Comparison of ENCODE assay signal across 28 mouse cellular contexts in the genomic region with DNA sequence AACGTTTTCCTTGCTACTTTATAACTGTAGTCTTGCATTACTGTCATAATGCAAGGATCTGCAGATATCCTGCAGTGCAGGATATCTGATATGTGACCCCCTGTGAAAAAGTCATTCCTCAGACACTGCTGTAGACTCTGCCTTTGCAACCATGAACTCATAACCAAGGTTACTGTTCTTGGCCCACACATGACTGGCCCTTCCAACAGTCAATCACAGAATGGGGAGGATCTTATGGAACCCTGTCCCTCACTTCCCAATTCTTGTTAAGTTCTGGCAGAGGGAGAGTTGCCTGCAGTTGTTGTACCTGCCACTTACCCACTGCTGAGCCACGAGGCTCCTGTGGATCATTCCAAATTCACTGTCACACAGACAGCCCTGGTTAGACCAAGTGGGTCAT. TPM values are rescaled to one million over a fixed set of nuclear protein-coding genes. Genes with fewer than 3 reads are reported as not detected.
DNase-seq lines count a peak whose midpoint lies in the region; ATAC-seq and TF ChIP-seq lines count a peak whose summit lies in the region.
"Had no signal": no experiment of that assay in that cellular context is flagged by ENCODE, and none has a peak within 500 bp of the region (broad histone marks: within the 10 kb centered on the region; RNA-seq: fewer than 3 reads in every experiment).

No protein-coding gene starts in this region.

- no peaks in the 10 kb centered on the region for H3K36me3 ChIP-seq in CH12.LX (replicated peaks in 1 of 2; ENCODE audit: control insufficient read depth in 1 of 2, insufficient read depth in 1 of 2, low read length in 1 of 2)
- H3K36me3 ChIP-seq: hindbrain, embryonic 10.5 days; midbrain, embryonic 15.5 days; neural tube, embryonic 15.5 days had no signal

- H3K4me1 ChIP-seq in CH12.LX (ENCODE audit: control insufficient read depth in 1 of 2, insufficient read depth in 2 of 2) = peaks cover 6 to 27% of the 10 kb centered on the region in 2 experiments; a peak in 3 of 4 replicates

- peak; percentile 21 to 47 for DNase-seq in adrenal gland, postnatal 36 days
- DNase-seq in adrenal gland, postnatal 4 days (ENCODE audit: low spot score in 2 of 2) = no peak
- DNase-seq in heart, adult 9 months (ENCODE audit: low spot score in 2 of 2) = peak; percentile 24 to 27
- no peak for DNase-seq in heart, postnatal 10 days
- no peak for DNase-seq in CH12.LX (ENCODE audit: extremely low read depth)
- no peak for DNase-seq in cerebellum, adult 11-12 months
- DNase-seq: B cell, adult 2 months; cerebellum, adult 2 months; cerebellum, postnatal 14 days; kidney, adult 2 months; kidney, postnatal 36 days; lung, postnatal 36 days; retina, postnatal 1 day; right cerebral cortex, postnatal 14 days had no signal

- in situ Hi-C loops in CH12.LX (cut with MboI; ENCODE audit: low pct_ligation_motif_present, low pct_unique_long_range_greater_than_20kb, low sequenced_read_pairs) = no loop called here

- no peaks in the 10 kb centered on the region for H3K27me3 ChIP-seq in CH12.LX (replicated peaks)
- H3K27me3 ChIP-seq: limb, embryonic 12.5 days; neural tube, embryonic 15.5 days; stomach, embryonic 15.5 days had no signal

- peak; percentile 38 for ATAC-seq in granulocyte monocyte progenitor cell, adult 5-6 weeks (replicated peaks; ENCODE audit: poor library complexity, severe bottlenecking)
- ATAC-seq: activated CD4-positive, CD25-positive, alpha-beta regulatory T cell, adult 4 months; forebrain, embryonic 16.5 days; hindbrain, embryonic 16.5 days; midbrain, embryonic 15.5 days had no signal

- dilution Hi-C loops in CH12.LX (cut with MboI; ENCODE audit: extremely low pct_ligation_motif_present, extremely low pct_unique_long_range_greater_than_20kb, low sequenced_read_pairs) = no loop called here

- no peaks in the 10 kb centered on the region for H3K9me3 ChIP-seq in CH12.LX (replicated peaks; ENCODE audit: low read length)
- H3K9me3 ChIP-seq: hindbrain, embryonic 10.5 days; limb, embryonic 12.5 days; midbrain, embryonic 15.5 days; neural tube, embryonic 15.5 days; stomach, embryonic 15.5 days had no signal

- H3K4me3 ChIP-seq in CH12.LX (replicated peaks in 1 of 3; ENCODE audit: low read depth in 2 of 3, low read length in 2 of 3, poor library complexity in 1 of 3) = no peak overlapping the region
- H3K4me3 ChIP-seq: erythroblast, embryonic 14.5 days; hindbrain, embryonic 10.5 days; layer of hippocampus, adult 2 months; left cerebral cortex, adult 2 months; limb, embryonic 12.5 days; midbrain, embryonic 15.5 days; neural tube, embryonic 15.5 days; stomach, embryonic 15.5 days had no signal

- no peaks in the 10 kb centered on the region for H3K79me2 ChIP-seq in CH12.LX (replicated peaks; ENCODE audit: control insufficient read depth, extremely low read depth, insufficient read depth, poor library complexity, severe bottlenecking)

- no peak for TF ChIP-seq CTCF in CH12.LX (conservative IDR thresholded peaks at IDR 0.05 in 1 of 2, IDR thresholded peaks at IDR 0.05 in 1 of 2; ENCODE audit: low read depth in 2 of 2, low read length in 2 of 2)

- TF ChIP-seq EP300 in CH12.LX (IDR thresholded peaks at IDR 0.05; ENCODE audit: low read length) = no peak

- intact Hi-C loops in heart, postnatal 10 days (cut with DNase I) = no loop called here

- no peak for TF ChIP-seq POLR2A in CH12.LX (IDR thresholded peaks at IDR 0.05; ENCODE audit: low read depth, low read length)

- no peak overlapping the region for H3K9ac ChIP-seq in CH12.LX (ENCODE audit: insufficient read depth, low read depth)
- H3K9ac ChIP-seq: limb, embryonic 12.5 days; midbrain, embryonic 15.5 days; neural tube, embryonic 15.5 days; stomach, embryonic 15.5 days had no signal

- no peak for TF ChIP-seq RAD21 in CH12.LX (IDR thresholded peaks at IDR 0.05; ENCODE audit: low read depth, low read length)

- H3K4me2 ChIP-seq in CH12.LX (ENCODE audit: insufficient read depth, low read depth, poor library complexity, severe bottlenecking) = 0 out of 2 replicates have a peak overlapping the region, but pooled peaks have one; percentile 7
- H3K4me2 ChIP-seq: limb, embryonic 12.5 days; liver, embryonic 11.5 days; midbrain, embryonic 15.5 days; neural tube, embryonic 15.5 days; stomach, embryonic 15.5 days had no signal

- H3K27ac ChIP-seq in CH12.LX (ENCODE audit: insufficient read depth, low read depth) = no peak overlapping the region
- H3K27ac ChIP-seq: hindbrain, embryonic 10.5 days; layer of hippocampus, adult 2 months; left cerebral cortex, adult 2 months; limb, embryonic 12.5 days; midbrain, embryonic 15.5 days; neural tube, embryonic 15.5 days; stomach, embryonic 15.5 days had no signal

TF ChIP-seq in CH12.LX, 34 proteins besides CTCF, POLR2A, EP300 and RAD21:
- TF ChIP-seq PAX5 (IDR thresholded peaks at IDR 0.05; ENCODE audit: low read length) (no peak), BHLHE40 (IDR thresholded peaks at IDR 0.05; ENCODE audit: low read depth, low read length) (no peak), CHD2 (IDR thresholded peaks at IDR 0.05; ENCODE audit: low read length) (no peak), ZMIZ1 (IDR thresholded peaks at IDR 0.05; ENCODE audit: low read depth, low read length) (no peak), NRF1 (IDR thresholded peaks at IDR 0.05; ENCODE audit: low read depth, low read length) (no peak), POLR2AphosphoS2 (IDR thresholded peaks at IDR 0.05; ENCODE audit: low read depth, low read length) (no peak), MAZ (IDR thresholded peaks at IDR 0.05; ENCODE audit: low read depth, low read length) (no peak), ETS1 (conservative IDR thresholded peaks at IDR 0.05; ENCODE audit: low read depth, low read length) (no peak), SMC3 (IDR thresholded peaks at IDR 0.05; ENCODE audit: low read depth, low read length) (no peak), E2F4 (IDR thresholded peaks at IDR 0.05; ENCODE audit: insufficient replicate concordance, low read depth, low read length) (no peak), MEF2A (IDR thresholded peaks at IDR 0.05; ENCODE audit: borderline replicate concordance, low read depth, low read length) (no peak), RCOR1 (conservative IDR thresholded peaks at IDR 0.05; ENCODE audit: low read depth, low read length) (no peak), NELFE (IDR thresholded peaks at IDR 0.05; ENCODE audit: low read depth, low read length) (no peak), ELF1 (IDR thresholded peaks at IDR 0.05; ENCODE audit: low read depth, low read length) (no peak), MAFK (IDR thresholded peaks at IDR 0.05; ENCODE audit: insufficient replicate concordance, low read length) (no peak), SIN3A (IDR thresholded peaks at IDR 0.05; ENCODE audit: low read length) (no peak), TBP (conservative IDR thresholded peaks at IDR 0.05; ENCODE audit: low read depth, low read length) (no peak), JUND (conservative IDR thresholded peaks at IDR 0.05; ENCODE audit: low read depth, low read length) (no peak)

RNA-seq across cellular contexts. Expression of a gene that starts 3.6 kb away (rescaled TPM):
- total RNA-seq in adrenal gland, postnatal 36 days (2021) = 10 to 100 TPM; 10.9 to 11.8 TPM
- 10 to 100 TPM; 23.3 to 25.1 TPM for total RNA-seq in adrenal gland, postnatal 4 days (2021)
- 10 to 100 TPM; 15.0 to 17.8 TPM for total RNA-seq in heart, postnatal 10 days (2021)
- total RNA-seq in CH12.LX (2012; rRNA removed) (not detected in 2 replicates), CH12.LX (2014; rRNA removed) (not detected in 2 replicates)
- polyA plus RNA-seq in CH12.LX (2012; ENCODE audit: insufficient read length, low read depth) = not detected in 2 replicates
- 7.3 and 14.1 TPM in 2 replicates for total RNA-seq in granulocyte monocyte progenitor cell, adult 5-6 weeks (2014; fragmentation: Nextera tagmentation)
- total RNA-seq in granulocyte monocyte progenitor cell, adult 5-6 weeks (2017) = 11.4 and 12.2 TPM in 2 replicates
- polyA plus RNA-seq: erythroblast, embryonic 14.5 days had no signal

RNA-seq across cellular contexts. Expression of a gene that starts 14.7 kb away (rescaled TPM):
- total RNA-seq in adrenal gland, postnatal 36 days (2021) = 1 to 10 TPM in 1 of 2 experiments, under 1 TPM in 1; 0.70 to 1.9 TPM
- 1 to 10 TPM; 1.9 to 2.3 TPM for total RNA-seq in adrenal gland, postnatal 4 days (2021)
- total RNA-seq in heart, postnatal 10 days (2021) = under 1 TPM; 0.25 to 0.48 TPM
- total RNA-seq in CH12.LX (2012; rRNA removed) (0.30 and 0.38 TPM in 2 replicates), CH12.LX (2014; rRNA removed) (1.3 and 1.7 TPM in 2 replicates)
- polyA plus RNA-seq in CH12.LX (2012; ENCODE audit: insufficient read length, low read depth) = 0.97 and 1.5 TPM in 2 replicates
- not detected in 2 replicates for total RNA-seq in granulocyte monocyte progenitor cell, adult 5-6 weeks (2014; fragmentation: Nextera tagmentation)
- 0.22 TPM in 1 of 2 replicates, not detected in the other for total RNA-seq in granulocyte monocyte progenitor cell, adult 5-6 weeks (2017)
- total RNA-seq: gastrocnemius, adult 8-10 months; layer of hippocampus, adult 2 months had no signal

Comparison
In these comparisons a context has a peak if more than half of its experiments do, and no peak if none do; other contexts are left out.
1. DNase-seq: peak in adrenal gland, postnatal 36 days (2 of 2) and heart, adult 9 months (2 of 2); none in adrenal gland, postnatal 4 days (0 of 2), heart, postnatal 10 days (0 of 2), CH12.LX (single experiment) and cerebellum, adult 11-12 months (single experiment).
2. RNA of a gene that starts 3.6 kb away (total RNA-seq): 23.3 to 25.1 TPM in adrenal gland, postnatal 4 days, 15.0 to 17.8 TPM in heart, postnatal 10 days, 7.3 to 14.1 TPM in granulocyte monocyte progenitor cell, adult 5-6 weeks and 10.9 to 11.8 TPM in adrenal gland, postnatal 36 days; not detected in CH12.LX; every median in the first group is over 4 times any median in the second.